Mouse (Mus musculus) brown adipose tissue, adult 24 weeks (tissue): ENCODE measurements around the gene Echdc1. TPM values are rescaled to one million over a fixed set of nuclear protein-coding genes. Genes with fewer than 3 reads are reported as not detected.
A peak's percentile ranks its signal among the peaks of the same experiment; 100 is the strongest.
"Not testable (repeated sequence)": the region's sequence is repeated elsewhere in the genome, so short reads cannot be mapped to it uniquely, and the experiment has no call there.

Experiments used
- H3K27ac ChIP-seq: fragments of 200-500 bp; replicated peaks from 2 replicates; pipeline ENCODE4 v1.5.1; 2012; ENCODE audit warnings: low read depth, mild to moderate bottlenecking, low read length
- H3K4me1 ChIP-seq: fragments of 200-500 bp; 2 replicates; pipeline ENCODE4 v1.6.1; 2012; ENCODE audit warnings: low read length, mixed read lengths; ENCODE audit not compliant: control insufficient read depth, insufficient read depth, insufficient read length
- H3K4me3 ChIP-seq: fragments of 200-500 bp; 2 replicates; pipeline ENCODE4 v1.5.1; 2012; ENCODE audit warnings: low read depth, mild to moderate bottlenecking, low read length, moderate library complexity; ENCODE audit not compliant: insufficient read depth
- polyA plus RNA-seq: library from polyadenylated mRNA; stranded (reverse); fragments of >200 nt; gene quantifications from 2 replicates; pipeline ENCODE4 v1.2.4, GENCODE M21; 2012; ENCODE audit not compliant: missing spikeins, insufficient read depth, insufficient read length

Echdc1 gene
- polyA plus RNA-seq, 1 experiment: 368 TPM

DNA sequence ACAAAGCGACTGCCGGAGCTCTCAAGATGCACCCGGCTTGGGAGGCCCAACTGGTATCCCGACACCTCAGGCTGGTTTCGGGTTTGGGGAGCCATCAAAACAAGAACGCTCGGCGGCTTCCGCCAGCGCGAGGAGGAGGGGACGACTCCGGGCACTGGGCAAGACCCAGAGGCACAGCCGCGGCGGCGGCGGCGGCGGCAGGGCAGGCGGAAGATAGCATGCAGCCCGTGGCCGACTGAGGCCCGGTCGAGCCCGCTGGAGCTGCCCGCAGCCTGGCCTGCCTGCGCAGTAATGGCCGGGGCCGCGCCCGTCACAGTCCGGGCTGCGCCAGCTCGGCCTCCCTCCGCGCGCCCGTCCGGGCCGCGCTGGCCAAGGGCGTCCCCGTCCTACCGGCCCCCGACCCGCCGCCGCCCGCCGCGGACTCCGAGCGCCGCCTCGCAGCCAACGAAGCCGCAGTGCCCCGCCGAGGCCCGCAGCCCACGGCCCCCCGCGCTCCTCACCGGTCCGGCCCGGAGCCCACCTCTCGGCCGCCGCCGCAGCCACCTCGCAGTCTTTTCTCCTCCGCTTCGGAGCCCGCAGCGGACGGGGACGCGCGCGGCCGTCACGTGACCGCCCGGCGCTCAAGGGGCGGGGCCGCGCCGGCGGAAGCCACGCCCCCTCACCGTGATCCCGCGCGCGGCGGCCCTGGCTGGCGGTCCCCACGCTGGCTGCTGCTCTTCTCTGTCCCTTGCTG, 48.7 kb downstream of the Echdc1 start:
- peak overlapping the region; percentile 74 for H3K4me3 ChIP-seq
- peaks cover 7% of the 10 kb centered on the region; the same call in 1 of the 2 replicates for H3K4me1 ChIP-seq
- peak overlapping the region; percentile 77 for H3K27ac ChIP-seq

DNA sequence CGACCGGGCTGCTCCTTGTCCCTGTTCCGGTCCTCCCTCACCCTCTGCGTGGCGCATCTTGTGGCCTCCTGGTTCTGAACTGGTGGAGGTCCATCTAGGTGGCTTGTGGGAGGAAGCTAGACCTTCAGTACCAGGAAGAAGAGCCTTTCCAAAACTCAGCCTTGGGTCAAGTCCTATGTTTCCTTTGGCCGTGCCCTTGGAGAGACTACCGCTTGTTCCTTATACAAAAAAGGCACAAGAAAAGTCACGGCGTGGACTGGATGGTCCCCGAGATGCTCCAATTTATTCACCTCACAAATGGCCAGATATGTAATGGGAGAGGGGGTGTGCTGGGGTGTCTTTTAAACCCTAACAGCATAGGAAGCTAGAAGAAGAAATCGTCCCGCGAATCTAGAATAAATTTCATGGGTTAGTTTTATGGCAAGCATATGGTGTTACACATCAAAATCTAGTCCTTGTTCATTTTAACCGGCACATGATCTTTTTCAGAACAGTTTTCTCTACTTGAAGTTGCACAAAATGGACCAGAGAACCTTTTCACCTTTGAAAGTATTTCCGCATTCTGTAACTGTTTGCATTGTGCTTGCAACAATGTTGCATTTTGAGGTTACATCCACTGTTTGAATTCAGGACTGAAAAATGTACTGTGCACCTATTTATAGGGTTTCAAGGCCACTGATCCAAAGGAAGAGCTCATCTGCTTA, 49.4 kb downstream of the Echdc1 start, which contains the start of gene Rnf146:
Rnf146 (minus strand) TSS at position 246 of the 704 bp plus-strand sequence.
- Histone ChIP-seq H3K27ac (peak within 1 kb of the TSS; percentile 77), H3K4me1 (peaks cover 2% of the 10 kb centered on the region; the same call in 1 of the 2 replicates), H3K4me3 (peak within 1 kb of the TSS; percentile 74)

DNA sequence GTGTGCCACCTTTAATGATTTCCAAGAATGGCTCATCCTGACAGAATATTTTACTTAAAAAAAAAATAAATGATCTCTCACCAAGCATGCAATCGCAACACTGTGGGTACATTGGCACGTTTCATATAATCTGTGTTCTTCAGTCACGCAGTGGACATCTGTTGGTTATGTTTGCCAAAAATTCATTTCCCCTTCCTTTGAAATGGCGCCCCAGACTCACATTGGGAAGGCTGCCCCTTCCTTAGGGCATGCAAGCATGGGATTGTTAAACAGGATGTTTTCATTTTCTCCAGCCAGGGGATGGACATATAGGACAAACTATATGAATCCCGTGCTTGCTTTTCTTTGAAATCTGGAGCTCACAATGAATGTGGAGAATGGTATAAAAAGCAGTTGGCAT, 61.1 kb downstream of the Echdc1 start:
- no peaks in the 10 kb centered on the region for H3K4me1 ChIP-seq
- H3K27ac ChIP-seq: no peak overlapping the region

DNA sequence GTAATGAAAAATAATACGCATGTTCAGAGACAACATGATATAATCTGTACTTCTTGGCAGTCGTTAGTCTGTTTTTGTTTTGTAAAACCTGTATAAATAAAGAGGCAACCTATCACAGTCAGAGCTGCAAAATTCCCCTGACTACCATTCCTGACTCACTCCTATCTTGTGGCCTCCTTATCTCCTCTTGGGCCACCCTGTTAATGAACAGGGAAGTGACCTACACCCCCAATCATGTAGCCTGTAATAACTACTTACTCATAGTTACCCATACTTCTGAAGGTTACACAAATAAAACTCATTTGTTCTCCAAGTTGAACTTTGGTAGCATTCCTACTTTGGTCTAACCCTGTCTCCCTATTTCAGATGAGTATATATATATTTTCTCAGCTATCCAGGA, 68.6 kb downstream of the Echdc1 start:
- no peak overlapping the region for H3K27ac ChIP-seq
- H3K4me3 ChIP-seq: no peak overlapping the region
- H3K4me1 ChIP-seq: no peaks in the 10 kb centered on the region

More for the DNA sequence above, 61.1 kb downstream of the Echdc1 start:
- H3K4me3 ChIP-seq: no peak overlapping the region

DNA sequence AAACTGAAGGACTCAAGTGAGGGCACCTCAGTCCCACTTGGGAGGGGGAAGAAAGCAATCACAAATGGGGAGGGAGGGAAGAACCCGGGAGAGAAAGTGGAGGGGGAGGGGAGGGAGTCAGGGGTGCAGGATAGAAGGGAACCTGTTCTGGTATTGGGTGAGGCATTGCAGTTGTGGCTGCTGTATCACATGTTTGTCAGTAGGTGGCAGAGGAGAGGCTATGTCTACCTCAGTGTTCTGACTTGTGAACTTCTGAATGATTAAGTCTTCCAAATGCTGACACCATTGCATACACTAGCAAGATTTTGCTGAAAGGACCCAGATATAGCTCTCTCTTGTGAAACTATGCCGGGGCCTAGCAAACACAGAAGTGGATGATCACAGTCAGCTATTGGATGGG, 81.9 kb downstream of the Echdc1 start:
- not testable (repeated sequence) for H3K4me1 ChIP-seq, H3K4me3 ChIP-seq, H3K27ac ChIP-seq

Other genes with a start within 250 kb of the Echdc1 start
- not detected in 2 replicates for gene Soga3, start 169.3 kb upstream of the Echdc1 start, polyA plus RNA-seq
- 2.0 TPM in 1 of 2 replicates, not detected in the other for gene Gm49353, start 114.2 kb upstream of the Echdc1 start, polyA plus RNA-seq
- gene 9330159F19Rik, start 101.6 kb upstream of the Echdc1 start, polyA plus RNA-seq: 0.88 and 1.4 TPM in 2 replicates
- 21.6 and 33.1 TPM in 2 replicates for gene Rnf146, start 49.3 kb downstream of the Echdc1 start, polyA plus RNA-seq
- not detected in 2 replicates for gene Rspo3, start 222.7 kb downstream of the Echdc1 start, polyA plus RNA-seq